Comparison of ENCODE assay signal across 8 mouse cellular contexts in genomic region chr11:20635646-20636045, GRCm38 (mm10).
DNase-seq lines count a peak whose midpoint lies in the region; ATAC-seq and TF ChIP-seq lines count a peak whose summit lies in the region.

No protein-coding gene starts in this region.

- no peak for DNase-seq in hindbrain, embryonic 10.5 days (ENCODE audit: low spot score)
- no peak for DNase-seq in hindbrain, postnatal 0 days (ENCODE audit: low spot score)
- DNase-seq in kidney, adult 2 months = peak; percentile 62
- peak; percentile 22 for DNase-seq in lung, postnatal 10 days
- no peak for DNase-seq in left cerebral cortex, postnatal 10 days (ENCODE audit: extremely low spot score in 1 of 2, low spot score in 2 of 2)
- DNase-seq in gastrocnemius, postnatal 4 days (ENCODE audit: low spot score in 2 of 2) = no peak
- no peak for DNase-seq in layer of hippocampus, postnatal 25 days (ENCODE audit: extremely low spot score in 1 of 2, low spot score in 1 of 2)

- no peak for TF ChIP-seq POLR2A in kidney, adult 2 months (IDR thresholded peaks at IDR 0.05; ENCODE audit: low read depth, low read length)

- no peak for TF ChIP-seq CTCF in hindbrain, postnatal 0 days (IDR thresholded peaks at IDR 0.05; ENCODE audit: low read depth)
- TF ChIP-seq CTCF in kidney, adult 2 months (conservative IDR thresholded peaks at IDR 0.05; ENCODE audit: insufficient read depth, insufficient read length, low read depth, low read length) = no peak

- peak overlapping the region; percentile 79 for H3K27ac ChIP-seq in hindbrain, embryonic 10.5 days
- no peak overlapping the region for H3K27ac ChIP-seq in hindbrain, postnatal 0 days
- peak overlapping the region; percentile 69 for H3K27ac ChIP-seq in embryonic facial prominence, embryonic 12.5 days
- peak overlapping the region; percentile 34 for H3K27ac ChIP-seq in kidney, adult 2 months (ENCODE audit: insufficient read depth, low read depth, low read length)

- H3K4me1 ChIP-seq in hindbrain, embryonic 10.5 days (replicated peaks) = peaks cover 64% of the 10 kb centered on the region
- H3K4me1 ChIP-seq in hindbrain, postnatal 0 days (ENCODE audit: insufficient read depth, low read length) = peaks cover 13% of the 10 kb centered on the region
- H3K4me1 ChIP-seq in embryonic facial prominence, embryonic 12.5 days = peaks cover 44% of the 10 kb centered on the region
- peaks cover 31% of the 10 kb centered on the region for H3K4me1 ChIP-seq in kidney, adult 2 months (ENCODE audit: control insufficient read depth, insufficient read depth, low read length)

- no peak for ATAC-seq in hindbrain, postnatal 0 days
- ATAC-seq in embryonic facial prominence, embryonic 12.5 days (ENCODE audit: insufficient number of reproducible peaks, insufficient read depth, low FRiP score, low TSS enrichment) = no peak

- H3K27me3 ChIP-seq in hindbrain, embryonic 10.5 days (ENCODE audit: insufficient read depth, poor library complexity, severe bottlenecking) = no peaks in the 10 kb centered on the region
- no peaks in the 10 kb centered on the region for H3K27me3 ChIP-seq in hindbrain, postnatal 0 days (ENCODE audit: insufficient read depth, low read length)
- H3K27me3 ChIP-seq in embryonic facial prominence, embryonic 12.5 days = no peaks in the 10 kb centered on the region
- H3K27me3 ChIP-seq in kidney, adult 2 months (replicated peaks; ENCODE audit: control insufficient read depth, insufficient read depth, low read length) = no peaks in the 10 kb centered on the region

- peak overlapping the region; percentile 16 for H3K4me3 ChIP-seq in hindbrain, embryonic 10.5 days
- no peak overlapping the region for H3K4me3 ChIP-seq in hindbrain, postnatal 0 days (ENCODE audit: low read length)
- H3K4me3 ChIP-seq in embryonic facial prominence, embryonic 12.5 days = no peak overlapping the region
- H3K4me3 ChIP-seq in kidney, adult 2 months (ENCODE audit: insufficient read depth, low read depth, low read length) = no peak overlapping the region

- WGBS in hindbrain, embryonic 10.5 days = 28% methylated on average over 6 of the region's 6 CpGs
- WGBS in hindbrain, postnatal 0 days = 41% methylated on average over 6 of the region's 6 CpGs
- WGBS in embryonic facial prominence, embryonic 12.5 days = 23% methylated on average over 6 of the region's 6 CpGs
- 35% methylated on average over 6 of the region's 6 CpGs for WGBS in kidney, adult 2 months

- intact Hi-C loops in left cerebral cortex, postnatal 10 days (cut with DNase I) = loop anchor here (5.0 kb wide), 1 partner anchor 178 kb away; no protein-coding TSS in a partner anchor

- H3K9ac ChIP-seq in hindbrain, postnatal 0 days (replicated peaks; ENCODE audit: low read length) = no peak overlapping the region
- no peak overlapping the region for H3K9ac ChIP-seq in embryonic facial prominence, embryonic 12.5 days

- no peaks in the 10 kb centered on the region for H3K9me3 ChIP-seq in hindbrain, embryonic 10.5 days
- H3K9me3 ChIP-seq in hindbrain, postnatal 0 days (ENCODE audit: low read length) = no peaks in the 10 kb centered on the region
- no peaks in the 10 kb centered on the region for H3K9me3 ChIP-seq in embryonic facial prominence, embryonic 12.5 days

- H3K4me2 ChIP-seq in hindbrain, postnatal 0 days (ENCODE audit: low read depth, low read length) = no peak overlapping the region
- 0 out of 2 replicates have a peak overlapping the region, but pooled peaks have one; percentile 11 for H3K4me2 ChIP-seq in embryonic facial prominence, embryonic 12.5 days (replicated peaks)

- H3K36me3 ChIP-seq in hindbrain, embryonic 10.5 days = no peaks in the 10 kb centered on the region
- no peaks in the 10 kb centered on the region for H3K36me3 ChIP-seq in hindbrain, postnatal 0 days (ENCODE audit: insufficient read depth, low read length)
- H3K36me3 ChIP-seq in embryonic facial prominence, embryonic 12.5 days = no peaks in the 10 kb centered on the region
- H3K36me3 ChIP-seq in kidney, adult 2 months (ENCODE audit: control insufficient read depth, insufficient read depth, low read length) = no peaks in the 10 kb centered on the region

Comparison
In these comparisons a context has a peak if more than half of its experiments do, and no peak if none do; other contexts are left out.
1. DNase-seq: peak in kidney, adult 2 months (single experiment) and lung, postnatal 10 days (single experiment); none in hindbrain, embryonic 10.5 days (single experiment), hindbrain, postnatal 0 days (single experiment), left cerebral cortex, postnatal 10 days (0 of 2), gastrocnemius, postnatal 4 days (0 of 2) and layer of hippocampus, postnatal 25 days (0 of 2).